Mouse (Mus musculus): ENCODE measurements around the gene B3gnt5. TPM values are rescaled to one million over a fixed set of nuclear protein-coding genes. Genes with fewer than 3 reads are reported as not detected.
"Not testable (repeated sequence)": the region's sequence is repeated elsewhere in the genome, so short reads cannot be mapped to it uniquely, and the experiment has no call there.

The B3gnt5 gene
- polyA plus RNA-seq (2015; fragmentation: Nextera tagmentation; extraction: Ambion mirVana), result 11.4 and 14.0 TPM in 2 replicates

GRCm38 (mm10) chr16:19760074-19760473 is at the start of gene B3gnt5:
Gene B3gnt5 (plus strand): TSS chr16:19760208.
- no peaks in the 10 kb centered on the region for H3K36me3 ChIP-seq (ENCODE audit: control insufficient read depth, insufficient read depth, low read length)
- peak within 1 kb of the TSS; percentile 64 for H3K4me2 ChIP-seq (ENCODE audit: low read depth, low read length)
- H3K4me3 ChIP-seq (ENCODE audit: low read length), result peak within 1 kb of the TSS; percentile 78
- H3K27me3 ChIP-seq (ENCODE audit: control insufficient read depth, insufficient read depth, low read depth, low read length), result no peaks in the 10 kb centered on the region
- under 1% methylated on average over 15 of the region's 15 CpGs for WGBS
- peak within 1 kb of the TSS; percentile 82 for H3K27ac ChIP-seq (ENCODE audit: low read length)
- H3K9me3 ChIP-seq (ENCODE audit: control insufficient read depth, low read length), result no peaks in the 10 kb centered on the region
- peak within 1 kb of the TSS; percentile 80 for H3K9ac ChIP-seq (ENCODE audit: low read length)
- ATAC-seq (ENCODE audit: low read depth), result peak; percentile 97
- H3K4me1 ChIP-seq (replicated peaks; ENCODE audit: control insufficient read depth, insufficient read depth, low read length), result peaks cover 7% of the 10 kb centered on the region; the same call in 1 of the 2 replicates

- Histone ChIP-seq H3K9ac (ENCODE audit: low read length) (no peak overlapping the region), H3K36me3 (ENCODE audit: control insufficient read depth, insufficient read depth, low read length) (no peaks in the 10 kb centered on the region), H3K4me1 (replicated peaks; ENCODE audit: control insufficient read depth, insufficient read depth, low read length) (no peaks in the 10 kb centered on the region), H3K4me3 (ENCODE audit: low read length) (no peak overlapping the region), H3K9me3 (ENCODE audit: control insufficient read depth, low read length) (no peaks in the 10 kb centered on the region), H3K27me3 (ENCODE audit: control insufficient read depth, insufficient read depth, low read depth, low read length) (no peaks in the 10 kb centered on the region), H3K4me2 (ENCODE audit: low read depth, low read length) (no peak overlapping the region), H3K27ac (ENCODE audit: low read length) (no peak overlapping the region)
- 38% methylated on average over 2 of the region's 2 CpGs for WGBS
- no peak for ATAC-seq (ENCODE audit: low read depth)
These were observed 39.0 kb upstream of the B3gnt5 start for GRCm38 (mm10) chr16:19720959-19721358.

GRCm38 (mm10) chr16:19724139-19724538 is 35.9 kb upstream of the B3gnt5 start:
- H3K9me3 ChIP-seq (ENCODE audit: control insufficient read depth, low read length); H3K27me3 ChIP-seq (ENCODE audit: control insufficient read depth, insufficient read depth, low read depth, low read length); H3K4me2 ChIP-seq (ENCODE audit: low read depth, low read length); H3K4me3 ChIP-seq (ENCODE audit: low read length); H3K9ac ChIP-seq (ENCODE audit: low read length); ATAC-seq (ENCODE audit: low read depth); H3K4me1 ChIP-seq (replicated peaks; ENCODE audit: control insufficient read depth, insufficient read depth, low read length); H3K36me3 ChIP-seq (ENCODE audit: control insufficient read depth, insufficient read depth, low read length); H3K27ac ChIP-seq (ENCODE audit: low read length): not testable (repeated sequence)
- 31% methylated on average over 2 of the region's 2 CpGs for whole genome bisulfite sequencing

GRCm38 (mm10) chr16:19732896-19733295 is 27.1 kb upstream of the B3gnt5 start:
- H3K9ac ChIP-seq (ENCODE audit: low read length), result no peak overlapping the region
- no peaks in the 10 kb centered on the region for H3K4me1 ChIP-seq (replicated peaks; ENCODE audit: control insufficient read depth, insufficient read depth, low read length)
- ATAC-seq (ENCODE audit: low read depth), result no peak
- H3K36me3 ChIP-seq (ENCODE audit: control insufficient read depth, insufficient read depth, low read length), result no peaks in the 10 kb centered on the region
- no peak overlapping the region for H3K4me3 ChIP-seq (ENCODE audit: low read length)
- H3K4me2 ChIP-seq (ENCODE audit: low read depth, low read length), result no peak overlapping the region
- no peaks in the 10 kb centered on the region for H3K27me3 ChIP-seq (ENCODE audit: control insufficient read depth, insufficient read depth, low read depth, low read length)
- no peak overlapping the region for H3K27ac ChIP-seq (ENCODE audit: low read length)
- H3K9me3 ChIP-seq (ENCODE audit: control insufficient read depth, low read length), result no peaks in the 10 kb centered on the region
- WGBS, result 92% methylated on average over 1 of the region's 1 CpGs

GRCm38 (mm10) chr16:19760505-19761496 is 793 bp downstream of the B3gnt5 start:
- Histone ChIP-seq H3K27ac (ENCODE audit: low read length) (peak overlapping the region; percentile 82), H3K27me3 (ENCODE audit: control insufficient read depth, insufficient read depth, low read depth, low read length) (no peaks in the 10 kb centered on the region), H3K9ac (ENCODE audit: low read length) (peak overlapping the region; percentile 80), H3K4me3 (ENCODE audit: low read length) (peak overlapping the region; percentile 78), H3K36me3 (ENCODE audit: control insufficient read depth, insufficient read depth, low read length) (peaks cover 5% of the 10 kb centered on the region; the same call in 1 of the 2 replicates), H3K4me1 (replicated peaks; ENCODE audit: control insufficient read depth, insufficient read depth, low read length) (peaks cover 7% of the 10 kb centered on the region; the same call in 1 of the 2 replicates), H3K4me2 (ENCODE audit: low read depth, low read length) (peak overlapping the region; percentile 64), H3K9me3 (ENCODE audit: control insufficient read depth, low read length) (no peaks in the 10 kb centered on the region)
- ATAC-seq (ENCODE audit: low read depth), result peak; percentile 79
- WGBS, result under 1% methylated on average over 60 of the region's 61 CpGs

GRCm38 (mm10) chr16:19761691-19762090 is 1.7 kb downstream of the B3gnt5 start:
- Histone ChIP-seq H3K4me3 (ENCODE audit: low read length) (peak overlapping the region; percentile 78), H3K27me3 (ENCODE audit: control insufficient read depth, insufficient read depth, low read depth, low read length) (no peaks in the 10 kb centered on the region), H3K4me1 (replicated peaks; ENCODE audit: control insufficient read depth, insufficient read depth, low read length) (peaks cover 7% of the 10 kb centered on the region; the same call in 1 of the 2 replicates), H3K27ac (ENCODE audit: low read length) (no peak overlapping the region), H3K9me3 (ENCODE audit: control insufficient read depth, low read length) (peaks cover 2% of the 10 kb centered on the region; the same call in 1 of the 2 replicates), H3K36me3 (ENCODE audit: control insufficient read depth, insufficient read depth, low read length) (peaks cover 10% of the 10 kb centered on the region), H3K4me2 (ENCODE audit: low read depth, low read length) (peak overlapping the region; percentile 64), H3K9ac (ENCODE audit: low read length) (peak overlapping the region; percentile 80)
- ATAC-seq (ENCODE audit: low read depth), result no peak
- WGBS, result 37% methylated on average over 1 of the region's 1 CpGs

- Histone ChIP-seq H3K4me3 (ENCODE audit: low read length) (no peak overlapping the region), H3K36me3 (ENCODE audit: control insufficient read depth, insufficient read depth, low read length) (peaks cover 24% of the 10 kb centered on the region), H3K9me3 (ENCODE audit: control insufficient read depth, low read length) (peaks cover 2% of the 10 kb centered on the region; the same call in 1 of the 2 replicates), H3K27ac (ENCODE audit: low read length) (no peak overlapping the region), H3K27me3 (ENCODE audit: control insufficient read depth, insufficient read depth, low read depth, low read length) (no peaks in the 10 kb centered on the region), H3K9ac (ENCODE audit: low read length) (no peak overlapping the region), H3K4me1 (replicated peaks; ENCODE audit: control insufficient read depth, insufficient read depth, low read length) (peaks cover 7% of the 10 kb centered on the region; the same call in 1 of the 2 replicates), H3K4me2 (ENCODE audit: low read depth, low read length) (no peak overlapping the region)
- WGBS, result 93% methylated on average over 3 of the region's 3 CpGs
- ATAC-seq (ENCODE audit: low read depth), result no peak
These were observed 6.1 kb downstream of the B3gnt5 start for GRCm38 (mm10) chr16:19766107-19766506.

GRCm38 (mm10) chr16:19768046-19768445 is 8.0 kb downstream of the B3gnt5 start:
- H3K4me3 ChIP-seq (ENCODE audit: low read length), result no peak overlapping the region
- H3K4me1 ChIP-seq (replicated peaks; ENCODE audit: control insufficient read depth, insufficient read depth, low read length), result no peaks in the 10 kb centered on the region
- no peaks in the 10 kb centered on the region for H3K27me3 ChIP-seq (ENCODE audit: control insufficient read depth, insufficient read depth, low read depth, low read length)
- no peak for ATAC-seq (ENCODE audit: low read depth)
- peaks cover 2% of the 10 kb centered on the region; the same call in 1 of the 2 replicates for H3K9me3 ChIP-seq (ENCODE audit: control insufficient read depth, low read length)
- H3K36me3 ChIP-seq (ENCODE audit: control insufficient read depth, insufficient read depth, low read length), result peaks cover 26% of the 10 kb centered on the region
- no peak overlapping the region for H3K4me2 ChIP-seq (ENCODE audit: low read depth, low read length)
- no peak overlapping the region for H3K27ac ChIP-seq (ENCODE audit: low read length)
- 88% methylated on average over 5 of the region's 5 CpGs for WGBS
- no peak overlapping the region for H3K9ac ChIP-seq (ENCODE audit: low read length)

- Histone ChIP-seq H3K4me2 (ENCODE audit: low read depth, low read length) (no peak overlapping the region), H3K9ac (ENCODE audit: low read length) (no peak overlapping the region), H3K9me3 (ENCODE audit: control insufficient read depth, low read length) (no peaks in the 10 kb centered on the region), H3K4me1 (replicated peaks; ENCODE audit: control insufficient read depth, insufficient read depth, low read length) (no peaks in the 10 kb centered on the region), H3K27ac (ENCODE audit: low read length) (no peak overlapping the region), H3K27me3 (ENCODE audit: control insufficient read depth, insufficient read depth, low read depth, low read length) (no peaks in the 10 kb centered on the region), H3K4me3 (ENCODE audit: low read length) (no peak overlapping the region), H3K36me3 (ENCODE audit: control insufficient read depth, insufficient read depth, low read length) (peaks cover 13% of the 10 kb centered on the region)
- no peak for ATAC-seq (ENCODE audit: low read depth)
These were observed 12.0 kb downstream of the B3gnt5 start for GRCm38 (mm10) chr16:19772013-19772412.
